ENCODE assay signal across 21 mouse cellular contexts in genomic region chr17:45963332-45963731, GRCm38 (mm10).
DNase-seq lines count a peak whose midpoint lies in the region; ATAC-seq and TF ChIP-seq lines count a peak whose summit lies in the region.
"Had no signal": no experiment of that assay in that cellular context is flagged by ENCODE, and none has a peak within 500 bp of the region (broad histone marks: within the 10 kb centered on the region; RNA-seq: fewer than 3 reads in every experiment).

No protein-coding gene starts in this region.

- TF ChIP-seq CTCF in hindbrain, postnatal 0 days (IDR thresholded peaks at IDR 0.05; ENCODE audit: low read depth), result no peak

- H3K9me3 ChIP-seq in hindbrain, embryonic 10.5 days, result no peaks in the 10 kb centered on the region
- H3K9me3 ChIP-seq in hindbrain, postnatal 0 days (ENCODE audit: low read length), result no peaks in the 10 kb centered on the region
- no peaks in the 10 kb centered on the region for H3K9me3 ChIP-seq in embryonic facial prominence, embryonic 10.5 days
- H3K9me3 ChIP-seq in limb, embryonic 10.5 days (replicated peaks), result no peaks in the 10 kb centered on the region
- H3K9me3 ChIP-seq: embryonic facial prominence, embryonic 13.5 days; G1E; heart, embryonic 12.5 days; hindbrain, embryonic 15.5 days had no signal

- intact Hi-C loops in left cerebral cortex, postnatal 4 days (cut with DNase I), result no loop called here

- H3K27me3 ChIP-seq in hindbrain, embryonic 10.5 days (ENCODE audit: insufficient read depth, poor library complexity, severe bottlenecking), result no peaks in the 10 kb centered on the region
- H3K27me3 ChIP-seq in hindbrain, postnatal 0 days (ENCODE audit: insufficient read depth, low read length), result no peaks in the 10 kb centered on the region
- no peaks in the 10 kb centered on the region for H3K27me3 ChIP-seq in embryonic facial prominence, embryonic 10.5 days (replicated peaks; ENCODE audit: low read depth, poor library complexity, severe bottlenecking)
- no peaks in the 10 kb centered on the region for H3K27me3 ChIP-seq in limb, embryonic 10.5 days (ENCODE audit: low read depth, poor library complexity, severe bottlenecking)
- H3K27me3 ChIP-seq: embryonic facial prominence, embryonic 13.5 days; heart, embryonic 12.5 days; hindbrain, embryonic 15.5 days had no signal

- 0 out of 2 replicates have a peak overlapping the region, but pooled peaks have one; percentile 24 for H3K27ac ChIP-seq in hindbrain, embryonic 10.5 days
- no peak overlapping the region for H3K27ac ChIP-seq in hindbrain, postnatal 0 days
- peak overlapping the region; percentile 41 for H3K27ac ChIP-seq in embryonic facial prominence, embryonic 10.5 days (replicated peaks)
- peak overlapping the region; percentile 61; the same call in 1 of the 2 replicates for H3K27ac ChIP-seq in limb, embryonic 10.5 days
- H3K27ac ChIP-seq: embryonic facial prominence, embryonic 13.5 days; hindbrain, embryonic 15.5 days had no signal

- no peaks in the 10 kb centered on the region for H3K36me3 ChIP-seq in hindbrain, embryonic 10.5 days
- H3K36me3 ChIP-seq in hindbrain, postnatal 0 days (ENCODE audit: insufficient read depth, low read length), result no peaks in the 10 kb centered on the region
- no peaks in the 10 kb centered on the region for H3K36me3 ChIP-seq in embryonic facial prominence, embryonic 10.5 days (replicated peaks)
- no peaks in the 10 kb centered on the region for H3K36me3 ChIP-seq in limb, embryonic 10.5 days
- H3K36me3 ChIP-seq: embryonic facial prominence, embryonic 13.5 days; G1E; heart, embryonic 12.5 days; hindbrain, embryonic 15.5 days had no signal

- H3K4me3 ChIP-seq in hindbrain, embryonic 10.5 days, result no peak overlapping the region
- no peak overlapping the region for H3K4me3 ChIP-seq in hindbrain, postnatal 0 days (ENCODE audit: low read length)
- no peak overlapping the region for H3K4me3 ChIP-seq in embryonic facial prominence, embryonic 10.5 days
- H3K4me3 ChIP-seq in limb, embryonic 10.5 days, result 0 out of 2 replicates have a peak overlapping the region, but pooled peaks have one; percentile 6
- H3K4me3 ChIP-seq: embryonic facial prominence, embryonic 13.5 days; heart, embryonic 12.5 days; hindbrain, embryonic 15.5 days had no signal

- peaks cover 24% of the 10 kb centered on the region for H3K4me1 ChIP-seq in hindbrain, embryonic 10.5 days (replicated peaks)
- no peaks in the 10 kb centered on the region for H3K4me1 ChIP-seq in hindbrain, postnatal 0 days (ENCODE audit: insufficient read depth, low read length)
- peaks cover 57% of the 10 kb centered on the region for H3K4me1 ChIP-seq in embryonic facial prominence, embryonic 10.5 days
- H3K4me1 ChIP-seq in limb, embryonic 10.5 days, result peaks cover 60% of the 10 kb centered on the region
- H3K4me1 ChIP-seq: hindbrain, embryonic 15.5 days had no signal

- no peak overlapping the region for H3K9ac ChIP-seq in hindbrain, postnatal 0 days (replicated peaks; ENCODE audit: low read length)
- H3K9ac ChIP-seq: embryonic facial prominence, embryonic 13.5 days; heart, embryonic 12.5 days; hindbrain, embryonic 15.5 days had no signal

- 64% methylated on average over 3 of the region's 3 CpGs for WGBS in hindbrain, embryonic 10.5 days
- WGBS in hindbrain, postnatal 0 days, result 86% methylated on average over 3 of the region's 3 CpGs
- WGBS in embryonic facial prominence, embryonic 10.5 days, result 51% methylated on average over 3 of the region's 3 CpGs
- WGBS in limb, embryonic 10.5 days, result 39% methylated on average over 3 of the region's 3 CpGs

- peak; percentile 27 for DNase-seq in adrenal gland, adult 2 months
- no peak for DNase-seq in adrenal gland, adult 18-20 months (ENCODE audit: low spot score in 2 of 2)
- DNase-seq in hindbrain, embryonic 10.5 days (ENCODE audit: low spot score), result no peak
- no peak for DNase-seq in hindbrain, postnatal 0 days (ENCODE audit: low spot score)
- peak; percentile 58 for DNase-seq in embryonic facial prominence, embryonic 10.5 days (ENCODE audit: low spot score)
- DNase-seq in limb, embryonic 10.5 days (ENCODE audit: low spot score), result peak; percentile 62
- DNase-seq in layer of hippocampus, adult 18-20 months (ENCODE audit: low spot score in 2 of 2), result no peak
- no peak for DNase-seq in left cerebral cortex, postnatal 4 days
- DNase-seq: adrenal gland, postnatal 14 days; B cell, adult 2 months; cerebellum, adult 11-12 months; cerebellum, adult 9-10 months; cerebellum, postnatal 25 days; gastrocnemius, postnatal 25 days had no signal

- no peak for ATAC-seq in hindbrain, postnatal 0 days
- ATAC-seq: CD4-positive, CD25-positive, alpha-beta regulatory T cell, adult 4 months; forebrain, embryonic 14.5 days; inflammation-experienced regulatory T-cells, adult 6 months had no signal

- H3K4me2 ChIP-seq in hindbrain, postnatal 0 days (ENCODE audit: low read depth, low read length), result no peak overlapping the region
- H3K4me2 ChIP-seq: embryonic facial prominence, embryonic 13.5 days; heart, embryonic 12.5 days; hindbrain, embryonic 15.5 days had no signal

Comparison
In these comparisons a context has a peak if more than half of its experiments do, and no peak if none do; other contexts are left out.
1. DNase-seq: peak in adrenal gland, adult 2 months (single experiment), embryonic facial prominence, embryonic 10.5 days (single experiment) and limb, embryonic 10.5 days (single experiment); none in adrenal gland, adult 18-20 months (0 of 2), hindbrain, embryonic 10.5 days (single experiment), hindbrain, postnatal 0 days (single experiment), layer of hippocampus, adult 18-20 months (0 of 2) and left cerebral cortex, postnatal 4 days (single experiment).